Mouse (Mus musculus): ENCODE measurements around the gene Pctp. TPM values are rescaled to one million over a fixed set of nuclear protein-coding genes. Genes with fewer than 3 reads are reported as not detected.

The Pctp gene
- polyA plus RNA-seq, 1 experiment from 2014 or later: 33.6 TPM

DNA sequence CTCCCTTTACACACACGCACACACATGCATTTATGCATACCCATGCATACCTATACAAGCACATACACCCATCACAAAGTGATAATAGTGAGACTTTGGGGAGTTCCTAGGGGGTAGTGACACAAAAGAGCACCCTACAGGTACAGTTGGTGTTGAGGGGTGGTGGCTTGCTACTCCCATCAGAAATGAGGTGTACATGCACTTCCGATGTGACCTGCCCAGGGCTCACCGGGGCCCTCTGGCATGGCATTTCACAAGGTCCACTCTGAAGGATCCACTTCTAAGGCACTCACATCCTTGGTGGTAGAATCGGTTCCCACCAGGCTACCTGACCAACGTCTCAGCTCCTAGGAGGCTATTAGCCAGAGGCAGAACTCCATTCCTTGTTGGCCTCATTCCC, 26.3 kb downstream of the Pctp start:
- no peaks in the 10 kb centered on the region for H3K36me3 ChIP-seq (ENCODE audit: inconsistent target)
- 96% methylated on average over 5 of the region's 5 CpGs for WGBS (ENCODE audit: missing documents)

DNA sequence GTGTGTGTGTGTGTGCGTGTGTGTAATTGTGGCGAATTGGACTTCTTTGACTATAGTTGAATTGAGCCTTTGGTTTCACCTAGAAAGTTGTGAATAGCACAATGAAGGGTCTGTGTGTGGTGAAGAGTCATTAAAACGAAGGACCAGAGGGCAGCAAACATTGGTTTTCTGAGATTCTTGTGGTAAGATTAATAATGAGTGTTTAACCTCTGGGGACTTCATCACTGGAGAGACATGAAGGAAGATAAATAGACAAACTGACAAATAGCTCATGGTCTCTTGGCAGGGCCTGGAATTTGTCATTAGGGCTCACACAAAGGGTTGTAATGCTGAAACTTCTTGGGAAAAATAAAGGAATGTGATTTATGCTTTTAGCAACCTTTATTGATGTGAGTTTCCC, 31.4 kb downstream of the Pctp start:
- H3K36me3 ChIP-seq (ENCODE audit: inconsistent target): no peaks in the 10 kb centered on the region
- no peak overlapping the region for H3K4me3 ChIP-seq (ENCODE audit: inconsistent target)
- 81% methylated on average over 3 of the region's 3 CpGs for WGBS (ENCODE audit: missing documents)
- H3K27ac ChIP-seq: no peak overlapping the region
- H3K79me2 ChIP-seq (ENCODE audit: inconsistent target): no peaks in the 10 kb centered on the region

More for the DNA sequence above, 26.3 kb downstream of the Pctp start:
- Histone ChIP-seq H3K4me3 (ENCODE audit: inconsistent target) (no peak overlapping the region), H3K79me2 (ENCODE audit: inconsistent target) (no peaks in the 10 kb centered on the region), H3K27ac (no peak overlapping the region)

DNA sequence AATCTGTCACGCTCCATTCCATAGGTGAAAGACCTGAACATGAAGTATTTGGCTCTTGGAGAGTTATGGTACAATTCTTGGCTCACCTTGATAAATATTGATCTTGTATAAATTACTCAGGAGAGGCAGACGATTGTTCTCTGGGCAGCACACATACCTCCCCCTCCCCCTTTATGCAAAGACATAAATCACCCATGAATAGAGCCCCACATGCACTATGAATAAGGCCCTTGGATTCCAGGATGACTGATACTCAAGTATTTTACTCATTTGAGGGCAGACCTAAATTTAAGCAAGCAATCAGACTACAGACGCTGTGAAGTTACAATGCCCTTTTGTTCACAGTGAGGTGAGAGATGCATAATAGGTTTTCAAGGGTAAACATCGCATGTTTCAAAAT, 32.0 kb downstream of the Pctp start:
- H3K4me3 ChIP-seq (ENCODE audit: inconsistent target): no peak overlapping the region
- 78% methylated on average over 4 of the region's 4 CpGs for WGBS (ENCODE audit: missing documents)

DNA sequence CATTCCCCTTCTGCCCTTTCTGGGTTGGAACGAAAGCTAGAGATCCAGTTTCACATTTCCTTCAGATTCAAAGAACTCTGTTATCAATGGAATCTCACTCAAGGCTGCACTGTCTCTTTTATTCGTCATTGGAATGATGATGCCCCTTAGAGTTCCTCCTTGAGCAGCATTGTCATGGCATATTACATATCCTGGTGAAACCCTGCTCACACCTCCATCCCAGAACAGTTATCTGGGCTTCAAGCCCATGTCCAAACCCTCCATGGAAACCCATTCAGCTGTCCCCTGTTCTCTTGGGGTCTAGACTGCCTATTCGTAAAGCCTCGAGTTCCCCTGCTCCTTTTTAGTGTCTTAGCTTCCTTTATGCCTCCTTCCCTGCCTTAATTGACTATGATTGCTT, 33.6 kb downstream of the Pctp start:
- Histone ChIP-seq H3K4me3 (ENCODE audit: inconsistent target) (no peak overlapping the region), H3K27ac (no peak overlapping the region), H3K79me2 (ENCODE audit: inconsistent target) (no peaks in the 10 kb centered on the region), H3K36me3 (ENCODE audit: inconsistent target) (no peaks in the 10 kb centered on the region)
- 85% methylated on average over 4 of the region's 4 CpGs for WGBS (ENCODE audit: missing documents)

More for the DNA sequence above, 32.0 kb downstream of the Pctp start:
- Histone ChIP-seq H3K79me2 (ENCODE audit: inconsistent target) (no peaks in the 10 kb centered on the region), H3K36me3 (ENCODE audit: inconsistent target) (no peaks in the 10 kb centered on the region), H3K27ac (no peak overlapping the region)

DNA sequence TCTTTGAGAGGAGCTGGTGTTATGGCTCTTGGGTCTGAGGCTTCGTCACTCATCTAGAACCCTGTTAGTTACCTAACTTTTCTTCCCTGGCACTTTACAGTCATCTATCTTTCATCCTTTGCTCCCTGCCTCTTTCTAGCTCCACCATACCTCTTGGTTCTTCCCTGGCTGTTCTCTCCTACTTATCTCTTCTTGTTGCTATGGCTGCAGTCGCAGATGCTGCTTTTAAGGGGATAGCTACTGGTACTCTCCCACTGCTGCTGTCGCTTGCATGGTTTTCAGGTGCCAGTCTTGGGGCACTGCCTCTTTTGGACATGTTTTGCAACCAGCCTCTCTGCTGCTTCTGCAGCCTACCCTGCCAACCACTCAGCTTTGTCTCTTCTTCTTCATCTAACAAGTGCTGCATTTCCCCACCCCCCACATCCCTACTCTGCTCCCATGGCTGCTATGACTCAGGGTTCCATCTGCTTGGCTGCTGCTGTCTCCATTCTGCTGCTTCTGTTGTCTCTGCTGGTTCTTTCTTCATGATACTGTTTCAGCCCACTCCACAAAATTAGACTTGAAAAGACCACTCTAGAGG, 51.9 kb downstream of the Pctp start:
- no peak overlapping the region for H3K4me3 ChIP-seq (ENCODE audit: inconsistent target)
- 95% methylated on average over 3 of the region's 3 CpGs for WGBS (ENCODE audit: missing documents)
- H3K79me2 ChIP-seq (ENCODE audit: inconsistent target): no peaks in the 10 kb centered on the region
- H3K36me3 ChIP-seq (ENCODE audit: inconsistent target): no peaks in the 10 kb centered on the region
- no peak overlapping the region for H3K27ac ChIP-seq

DNA sequence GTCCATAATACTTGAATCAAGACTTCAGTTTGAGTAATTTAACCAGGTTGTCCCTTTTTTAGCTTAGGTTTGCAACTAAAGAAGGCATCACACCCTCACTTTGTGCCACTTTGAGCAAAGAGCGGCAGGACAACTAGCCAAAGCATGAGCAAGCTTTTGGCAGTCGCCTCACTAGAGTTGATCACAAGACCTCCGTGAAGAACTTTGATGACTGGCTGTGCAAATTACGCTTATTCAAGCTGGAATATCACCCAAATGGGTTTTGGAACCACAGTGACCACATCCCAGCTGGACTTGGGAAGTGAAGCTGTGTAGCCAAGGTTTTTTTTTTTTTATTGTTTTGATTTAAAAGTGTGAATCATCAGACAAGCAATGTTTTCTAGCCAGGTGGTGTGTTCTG, 54.9 kb downstream of the Pctp start:
- Histone ChIP-seq H3K36me3 (ENCODE audit: inconsistent target) (no peaks in the 10 kb centered on the region), H3K27ac (no peak overlapping the region), H3K79me2 (ENCODE audit: inconsistent target) (no peaks in the 10 kb centered on the region), H3K4me3 (ENCODE audit: inconsistent target) (no peak overlapping the region)
- WGBS (ENCODE audit: missing documents): 84% methylated on average over 4 of the region's 4 CpGs

DNA sequence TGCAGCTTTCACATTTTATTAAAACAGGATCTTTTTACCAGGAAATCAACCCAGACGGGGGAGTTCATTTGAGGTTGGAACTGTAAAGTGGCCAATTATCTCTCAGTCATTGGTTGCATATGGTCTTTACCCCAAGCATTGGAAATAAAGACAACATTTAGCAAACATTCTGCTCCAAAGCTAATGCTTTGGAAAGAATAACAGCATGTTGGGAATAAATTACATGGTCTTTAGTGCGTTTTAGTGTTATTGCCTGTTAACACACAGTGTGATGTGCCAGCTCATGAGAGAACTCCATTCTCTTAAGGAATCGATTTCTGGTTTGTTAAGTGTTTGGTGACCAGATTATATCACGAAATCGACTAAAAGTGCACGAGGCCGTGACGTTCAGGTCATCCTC, 57.5 kb downstream of the Pctp start:
- H3K36me3 ChIP-seq (ENCODE audit: inconsistent target): no peaks in the 10 kb centered on the region
- WGBS (ENCODE audit: missing documents): 91% methylated on average over 8 of the region's 8 CpGs
- no peaks in the 10 kb centered on the region for H3K79me2 ChIP-seq (ENCODE audit: inconsistent target)
- no peak overlapping the region for H3K27ac ChIP-seq
- no peak overlapping the region for H3K4me3 ChIP-seq (ENCODE audit: inconsistent target)

DNA sequence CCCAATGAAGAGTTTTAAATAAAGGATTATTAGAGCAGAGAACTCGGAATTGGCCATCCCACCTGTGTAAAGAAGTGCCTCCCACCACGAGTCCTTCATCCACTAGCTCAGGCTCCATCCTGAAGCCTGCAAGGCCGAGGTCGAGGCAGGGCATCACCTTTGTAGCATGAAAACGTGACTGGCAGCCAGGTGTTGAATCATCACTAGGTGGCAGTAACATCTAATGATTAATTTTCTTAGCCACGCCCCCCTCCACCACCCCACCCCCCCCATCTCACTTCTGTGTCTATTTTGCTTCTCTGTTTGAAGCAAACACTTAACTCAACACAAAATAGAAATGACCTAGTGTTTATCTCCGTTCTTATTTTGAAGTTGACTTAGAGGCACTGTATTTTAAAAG, 65.5 kb downstream of the Pctp start:
- H3K27ac ChIP-seq: no peak overlapping the region
- 25% methylated on average over 7 of the region's 7 CpGs for WGBS (ENCODE audit: missing documents)

More for the DNA sequence above, 65.5 kb downstream of the Pctp start:
- Histone ChIP-seq H3K4me3 (ENCODE audit: inconsistent target) (no peak overlapping the region), H3K79me2 (ENCODE audit: inconsistent target) (no peaks in the 10 kb centered on the region), H3K36me3 (ENCODE audit: inconsistent target) (no peaks in the 10 kb centered on the region)

Other genes starting within 250 kb of the Pctp start
- not detected in 3 replicates for gene Ankfn1, start 225.2 kb downstream of the Pctp start, polyA plus RNA-seq (2018)
- gene Tmem100, start 27.5 kb upstream of the Pctp start, polyA plus RNA-seq (2018): not detected in 3 replicates
- gene Gm45716, start 184.8 kb upstream of the Pctp start, polyA plus RNA-seq (2018): 0.26 to 2.1 TPM (median 0.82 TPM) in 3 replicates
- 28.1 to 57.5 TPM (median 47.7 TPM) in 3 replicates for gene Mmd, start 246.6 kb upstream of the Pctp start, polyA plus RNA-seq (2018)